Mouse (Mus musculus) lung, adult 2 months (tissue): ENCODE results near the gene Ston2.

ENCODE experiments used
- CTCF ChIP-seq: fragments of 200-500 bp; IDR thresholded peaks from 2 replicates; pipeline ENCODE4 v1.5.1; 2011; ENCODE audit warnings: mild to moderate bottlenecking, low read length, control low read depth; ENCODE audit not compliant: insufficient read depth
- POLR2A ChIP-seq: fragments of 200-500 bp; IDR thresholded peaks from 2 replicates; pipeline ENCODE4 v1.6.1; 2011; ENCODE audit warnings: low read depth, mild to moderate bottlenecking, control low read depth, low read length, borderline replicate concordance; ENCODE audit errors: extremely low read depth

DNA sequence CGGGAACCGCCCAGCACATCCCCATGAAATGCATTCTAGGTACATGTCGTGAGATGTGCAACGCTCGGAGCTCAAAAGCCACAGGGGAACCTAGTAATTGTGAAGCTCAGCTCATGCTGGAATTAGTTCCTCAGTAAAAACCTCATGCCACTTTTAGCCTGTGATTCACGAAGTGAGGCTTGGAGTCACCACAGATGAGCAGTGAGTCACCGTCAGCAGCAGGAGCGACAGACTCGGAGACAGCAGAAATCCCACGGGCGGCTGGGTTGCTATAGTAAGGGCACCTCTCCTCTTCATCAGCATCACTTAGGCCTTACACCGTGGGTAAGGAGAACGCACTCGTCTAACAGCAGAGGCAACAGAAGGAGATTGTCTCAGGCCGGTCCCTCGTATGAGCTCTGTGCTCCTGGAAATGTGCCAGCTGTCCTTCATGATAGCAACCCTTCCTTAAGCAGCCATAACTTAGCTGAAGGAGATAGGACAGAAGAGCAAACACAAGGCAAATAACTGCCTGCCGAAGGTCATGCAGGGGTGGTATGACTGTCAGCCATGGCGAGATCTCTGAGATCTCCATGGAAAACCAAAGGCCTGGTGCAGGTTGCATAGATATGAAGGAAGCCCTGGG, 39.8 kb downstream of the Ston2 start:
- TF ChIP-seq POLR2A, result no peak
- TF ChIP-seq CTCF, result no peak
